Mouse (Mus musculus) heart, embryonic 12.5 days (tissue): ENCODE results near the gene Impg2. TPM values are rescaled to one million over a fixed set of nuclear protein-coding genes. Genes with fewer than 3 reads are reported as not detected.

ENCODE experiments used
- ATAC-seq: fragments of 200-750 bp; cut with Nextera tagmentation; 2 replicates; pipeline ENCODE4 v1.8.0; 2017; ENCODE audit warnings: moderate TSS enrichment, moderate library complexity; ENCODE audit not compliant: insufficient number of reproducible peaks, low FRiP score
- H3K27ac ChIP-seq: fragments of 300-500 bp; sonication (generic); 2 replicates; pipeline ENCODE4 v1.5.1; 2016; ENCODE audit warnings: mild to moderate bottlenecking, moderate library complexity; ENCODE audit not compliant: poor library complexity, severe bottlenecking
- H3K27me3 ChIP-seq: fragments of 300-500 bp; sonication (generic); replicated peaks from 2 replicates; pipeline ENCODE4 v1.6.1; 2016; ENCODE audit warnings: mild to moderate bottlenecking, moderate library complexity
- H3K36me3 ChIP-seq: fragments of 300-500 bp; sonication (generic); 2 replicates; pipeline ENCODE4 v1.6.1; 2016; ENCODE audit warnings: mild to moderate bottlenecking, moderate library complexity
- H3K4me1 ChIP-seq: fragments of 300-500 bp; sonication (generic); replicated peaks from 2 replicates; pipeline ENCODE4 v1.6.1; 2016; ENCODE audit warnings: mild to moderate bottlenecking
- H3K4me2 ChIP-seq: fragments of 300-500 bp; sonication (generic); 2 replicates; pipeline ENCODE4 v1.6.1; 2016; ENCODE audit warnings: mild to moderate bottlenecking, moderate library complexity
- H3K4me3 ChIP-seq: fragments of 300-500 bp; sonication (generic); 2 replicates; pipeline ENCODE4 v1.5.1; 2016; ENCODE audit warnings: mild to moderate bottlenecking
- H3K9ac ChIP-seq: fragments of 300-500 bp; sonication (generic); 2 replicates; pipeline ENCODE4 v1.6.1; 2016; ENCODE audit warnings: mild to moderate bottlenecking, moderate library complexity
- H3K9me3 ChIP-seq: fragments of 300-500 bp; sonication (generic); replicated peaks from 2 replicates; pipeline ENCODE4 v1.6.1; 2016; ENCODE audit warnings: mild to moderate bottlenecking, moderate library complexity
- WGBS: fragments of 180-500 bp; shearing (Covaris S2); methylation state at CpG from one replicate; pipeline ENCODE4 v1.1.7; 2016; 5-methylcytosine and 5-hydroxymethylcytosine counted together
- polyA plus RNA-seq: library from polyadenylated mRNA; unstranded; fragments of >200 nt; fragmentation: Nextera tagmentation; extraction: Ambion mirVana; gene quantifications from 2 replicates; pipeline ENCODE4 v1.2.1, GENCODE M21; 2016

Impg2 gene
- polyA plus RNA-seq, 1 experiment from 2014 or later = 0.08 TPM

- WGBS = 41% methylated on average over 1 of the region's 1 CpGs
- H3K9ac ChIP-seq = no peak overlapping the region
- no peak overlapping the region for H3K27ac ChIP-seq
- ATAC-seq = no peak
- no peak overlapping the region for H3K4me2 ChIP-seq
- 0 out of 2 replicates have a peak, but pooled peaks cover under 1% of the 10 kb centered on the region for H3K4me1 ChIP-seq
- no peak overlapping the region for H3K4me3 ChIP-seq
- H3K27me3 ChIP-seq = no peaks in the 10 kb centered on the region
- no peaks in the 10 kb centered on the region for H3K9me3 ChIP-seq
- no peaks in the 10 kb centered on the region for H3K36me3 ChIP-seq
Measured at GRCm38 (mm10) chr16:56273917-56274316, 69.8 kb downstream of the Impg2 start.

DNA sequence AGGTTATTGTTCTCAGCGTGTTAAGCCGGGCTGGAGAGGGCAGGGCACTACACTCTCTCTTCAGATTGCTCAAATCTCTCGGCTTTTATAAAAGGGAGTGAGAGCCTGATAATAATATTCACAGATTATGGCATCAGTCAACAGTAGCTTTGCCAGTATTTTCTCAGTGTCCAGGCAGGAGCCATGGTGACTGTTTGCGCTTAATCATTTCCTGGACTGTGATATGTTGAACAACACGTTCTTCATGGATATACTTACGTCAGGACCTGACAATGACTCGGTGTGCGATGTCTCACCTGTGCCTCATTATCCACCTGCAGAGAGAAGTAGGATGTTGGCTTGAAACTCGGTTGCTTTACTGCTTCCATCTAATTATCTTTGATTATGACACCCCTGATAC lies 74.9 kb downstream of the Impg2 start:
- Histone ChIP-seq H3K27me3 (no peaks in the 10 kb centered on the region), H3K4me1 (0 out of 2 replicates have a peak, but pooled peaks cover 3% of the 10 kb centered on the region), H3K9me3 (no peaks in the 10 kb centered on the region), H3K4me3 (no peak overlapping the region), H3K27ac (no peak overlapping the region), H3K9ac (no peak overlapping the region), H3K4me2 (no peak overlapping the region), H3K36me3 (no peaks in the 10 kb centered on the region)
- no peak for ATAC-seq
- 68% methylated on average over 9 of the region's 9 CpGs for WGBS

DNA sequence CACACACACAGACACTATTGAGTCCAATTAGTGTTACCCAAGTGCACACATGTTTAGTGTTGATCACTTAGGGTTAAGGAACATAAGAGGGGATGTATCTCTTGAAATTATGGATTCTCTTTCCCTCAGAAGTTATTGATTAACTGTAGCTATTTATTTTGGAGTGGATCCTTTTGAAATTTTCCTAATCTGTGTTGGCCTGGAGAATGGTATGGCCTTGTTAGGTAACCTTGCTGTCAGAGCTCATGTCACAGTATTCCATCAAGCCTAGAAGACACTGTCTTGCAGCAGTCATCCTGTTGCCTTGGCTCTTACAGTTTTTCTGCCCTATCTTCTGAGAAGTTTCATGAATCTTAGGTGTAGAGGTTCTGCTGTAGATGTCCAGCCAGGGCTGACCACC lies 75.6 kb downstream of the Impg2 start:
- no peaks in the 10 kb centered on the region for H3K27me3 ChIP-seq
- no peak for ATAC-seq
- no peak overlapping the region for H3K4me3 ChIP-seq

GRCm38 (mm10) chr16:56281336-56281735 lies 77.2 kb downstream of the Impg2 start:
- Histone ChIP-seq H3K4me2 (no peak overlapping the region), H3K9ac (no peak overlapping the region)
- 62% methylated on average over 4 of the region's 4 CpGs for WGBS

More for the DNA sequence above, 75.6 kb downstream of the Impg2 start:
- no peak overlapping the region for H3K9ac ChIP-seq
- H3K27ac ChIP-seq = no peak overlapping the region
- 0 out of 2 replicates have a peak, but pooled peaks cover 3% of the 10 kb centered on the region for H3K4me1 ChIP-seq
- H3K4me2 ChIP-seq = no peak overlapping the region
- H3K36me3 ChIP-seq = no peaks in the 10 kb centered on the region
- no peaks in the 10 kb centered on the region for H3K9me3 ChIP-seq

DNA sequence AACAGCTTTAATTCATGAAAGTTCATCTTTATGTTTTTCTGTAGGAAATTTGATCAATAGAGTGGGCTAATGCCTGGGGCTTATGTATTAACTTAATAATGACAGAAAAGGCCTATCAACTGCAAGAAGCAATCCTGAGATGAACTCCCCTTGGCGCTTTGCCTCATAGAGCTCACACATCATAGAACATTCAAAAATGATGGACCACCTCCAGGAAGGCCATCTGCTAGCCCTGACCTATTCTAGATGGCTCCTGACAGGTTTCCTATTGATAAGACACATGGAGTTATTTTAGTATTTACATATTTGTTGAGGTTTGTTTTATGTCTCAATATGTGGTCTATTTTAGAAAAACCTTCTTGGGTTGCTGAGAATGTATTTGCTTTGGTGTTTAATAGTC lies 79.2 kb downstream of the Impg2 start:
- Histone ChIP-seq H3K27me3 (no peaks in the 10 kb centered on the region), H3K27ac (no peak overlapping the region), H3K4me2 (no peak overlapping the region), H3K4me1 (0 out of 2 replicates have a peak, but pooled peaks cover 3% of the 10 kb centered on the region), H3K4me3 (no peak overlapping the region), H3K9ac (no peak overlapping the region), H3K9me3 (no peaks in the 10 kb centered on the region), H3K36me3 (no peaks in the 10 kb centered on the region)
- WGBS = 73% methylated on average over 1 of the region's 1 CpGs
- no peak for ATAC-seq

More at GRCm38 (mm10) chr16:56281336-56281735, 77.2 kb downstream of the Impg2 start:
- Histone ChIP-seq H3K36me3 (no peaks in the 10 kb centered on the region), H3K4me3 (no peak overlapping the region), H3K27me3 (no peaks in the 10 kb centered on the region), H3K27ac (no peak overlapping the region), H3K9me3 (no peaks in the 10 kb centered on the region), H3K4me1 (0 out of 2 replicates have a peak, but pooled peaks cover 3% of the 10 kb centered on the region)
- ATAC-seq = no peak

DNA sequence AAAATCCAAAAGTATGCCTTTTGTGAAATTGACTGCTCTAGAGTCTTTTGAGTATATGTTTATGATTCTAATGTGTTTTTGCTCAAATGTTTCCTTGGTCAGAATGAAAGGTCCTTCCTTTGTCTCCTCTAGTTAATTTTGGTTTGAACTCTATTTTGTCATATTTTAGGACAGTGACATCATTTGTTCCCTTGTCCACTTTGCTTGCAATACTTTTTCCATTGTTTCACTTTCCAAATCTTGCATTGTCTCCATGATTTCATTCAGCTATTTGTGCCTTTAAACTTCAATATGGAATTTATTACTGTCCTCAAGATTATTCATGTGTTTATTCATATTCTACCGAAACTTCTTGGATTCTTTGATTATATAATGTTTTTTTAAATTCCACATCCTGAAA lies 79.8 kb downstream of the Impg2 start:
- Histone ChIP-seq H3K4me3 (no peak overlapping the region), H3K9ac (no peak overlapping the region), H3K36me3 (no peaks in the 10 kb centered on the region), H3K27me3 (no peaks in the 10 kb centered on the region), H3K9me3 (no peaks in the 10 kb centered on the region), H3K4me1 (0 out of 2 replicates have a peak, but pooled peaks cover 3% of the 10 kb centered on the region), H3K4me2 (no peak overlapping the region), H3K27ac (no peak overlapping the region)
- 79% methylated on average over 1 of the region's 1 CpGs for WGBS
- no peak for ATAC-seq

DNA sequence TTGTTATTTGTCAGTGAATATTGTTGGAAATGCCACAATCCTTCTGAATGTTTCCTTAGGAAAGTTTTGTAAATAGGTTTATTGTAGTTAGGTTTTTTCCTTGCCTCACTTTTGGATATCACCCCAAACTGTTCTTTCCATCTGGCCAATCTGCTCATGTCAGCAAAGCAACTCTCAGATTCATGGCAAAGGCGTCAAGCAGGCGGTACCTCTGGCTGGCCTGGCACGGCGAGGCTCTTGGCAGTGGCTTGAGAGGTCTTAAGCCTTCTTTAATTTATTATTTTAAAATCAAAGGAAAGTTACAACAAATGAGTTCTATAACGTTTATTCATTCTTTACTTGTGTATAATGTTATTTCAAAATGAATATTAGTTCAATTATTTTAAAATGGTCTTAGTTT lies 82.0 kb downstream of the Impg2 start:
- H3K4me1 ChIP-seq = no peaks in the 10 kb centered on the region
- H3K27ac ChIP-seq = no peak overlapping the region
- 74% methylated on average over 5 of the region's 5 CpGs for WGBS
- H3K27me3 ChIP-seq = no peaks in the 10 kb centered on the region
- ATAC-seq = no peak
- no peaks in the 10 kb centered on the region for H3K36me3 ChIP-seq
- H3K9me3 ChIP-seq = no peaks in the 10 kb centered on the region
- no peak overlapping the region for H3K4me2 ChIP-seq
- no peak overlapping the region for H3K4me3 ChIP-seq
- H3K9ac ChIP-seq = no peak overlapping the region

DNA sequence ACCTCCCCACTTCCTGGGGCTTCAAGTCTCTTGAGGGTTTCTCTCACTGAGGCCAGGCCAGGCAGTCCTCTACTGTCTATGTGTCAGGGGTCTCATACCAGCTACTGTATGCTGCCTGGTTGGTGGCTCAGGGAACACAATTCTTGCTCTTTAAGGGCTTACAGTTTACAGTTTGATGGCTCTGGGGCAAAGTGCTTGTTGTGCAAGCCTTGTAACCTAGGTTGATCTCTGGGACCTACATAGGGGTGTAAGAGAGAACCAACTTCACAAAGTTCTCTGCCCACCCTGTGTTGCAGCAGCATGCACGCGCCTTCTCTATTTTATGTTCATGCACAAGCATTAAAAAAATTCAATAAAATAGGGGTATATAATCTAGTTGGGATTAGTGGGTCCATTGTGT lies 82.9 kb downstream of the Impg2 start:
- no peak overlapping the region for H3K4me3 ChIP-seq

GRCm38 (mm10) chr16:56294887-56295286 lies 90.8 kb downstream of the Impg2 start:
- Histone ChIP-seq H3K4me3 (no peak overlapping the region), H3K9me3 (no peaks in the 10 kb centered on the region), H3K27me3 (no peaks in the 10 kb centered on the region), H3K4me1 (no peaks in the 10 kb centered on the region), H3K36me3 (no peaks in the 10 kb centered on the region), H3K4me2 (no peak overlapping the region), H3K9ac (no peak overlapping the region), H3K27ac (no peak overlapping the region)
- whole genome bisulfite sequencing = 66% methylated on average over 1 of the region's 1 CpGs
- no peak for ATAC-seq

More for the DNA sequence above, 82.9 kb downstream of the Impg2 start:
- H3K9me3 ChIP-seq = no peaks in the 10 kb centered on the region
- H3K4me1 ChIP-seq = no peaks in the 10 kb centered on the region
- H3K36me3 ChIP-seq = no peaks in the 10 kb centered on the region
- no peak overlapping the region for H3K27ac ChIP-seq
- H3K9ac ChIP-seq = no peak overlapping the region
- ATAC-seq = no peak
- WGBS = 83% methylated on average over 2 of the region's 2 CpGs
- no peaks in the 10 kb centered on the region for H3K27me3 ChIP-seq
- no peak overlapping the region for H3K4me2 ChIP-seq

DNA sequence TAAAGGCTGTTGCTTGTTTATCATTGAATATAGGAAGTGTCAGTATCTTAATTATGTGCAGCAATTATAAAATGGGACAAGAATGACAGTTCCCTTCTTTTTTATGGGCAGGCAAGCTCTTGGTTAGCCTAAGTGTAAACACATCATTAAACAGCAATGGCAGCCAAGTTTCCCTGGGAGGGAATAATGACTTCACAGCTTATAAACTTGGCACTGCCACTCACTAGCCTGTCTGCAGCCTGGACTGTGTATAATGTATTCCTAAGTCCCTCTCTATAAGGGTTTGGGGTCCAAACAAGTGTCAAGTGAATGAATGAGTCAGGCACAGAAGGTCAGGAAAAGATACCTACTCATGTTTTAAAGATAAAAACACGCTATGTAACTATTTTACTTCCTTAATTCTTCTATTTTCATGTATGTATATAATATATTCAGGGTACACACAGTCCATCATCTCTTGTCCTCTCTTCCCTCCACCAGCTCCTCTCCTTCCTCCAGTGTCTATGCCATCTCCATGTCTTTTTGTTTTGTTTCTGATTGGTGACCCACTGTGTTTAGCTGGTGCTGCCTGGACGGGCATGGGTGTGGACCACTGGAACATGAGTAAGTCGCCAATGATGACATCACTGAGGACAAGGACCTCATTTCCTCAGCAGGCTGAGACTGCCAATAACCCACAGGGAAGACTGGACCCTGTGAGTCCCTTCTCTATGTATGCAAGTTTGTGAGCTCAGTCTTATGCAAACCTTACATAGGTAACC lies 92.0 kb downstream of the Impg2 start:
- ATAC-seq = no peak

DNA sequence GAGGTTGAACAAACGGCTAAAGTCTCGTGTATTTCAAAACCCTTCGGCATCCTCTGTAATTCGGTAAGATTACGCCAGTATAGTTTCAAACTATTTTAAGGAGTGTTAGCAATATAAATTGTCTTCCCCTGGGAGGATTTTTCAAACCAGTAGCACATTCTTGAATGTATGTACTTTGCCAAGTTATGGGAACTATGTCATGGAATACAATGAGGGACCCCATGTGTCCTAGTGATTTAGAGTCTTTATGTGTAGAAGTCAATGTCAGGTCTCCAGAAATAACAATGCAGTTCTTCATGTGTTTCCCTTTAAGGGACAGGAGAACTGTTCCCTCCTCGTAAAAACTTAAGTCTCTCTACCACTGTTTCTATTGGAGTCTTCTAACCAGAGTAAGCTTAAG lies 94.1 kb downstream of the Impg2 start:
- no peaks in the 10 kb centered on the region for H3K4me1 ChIP-seq
- no peaks in the 10 kb centered on the region for H3K27me3 ChIP-seq
- H3K9ac ChIP-seq = no peak overlapping the region
- no peaks in the 10 kb centered on the region for H3K36me3 ChIP-seq
- no peak overlapping the region for H3K27ac ChIP-seq
- no peak for ATAC-seq
- 84% methylated on average over 6 of the region's 6 CpGs for WGBS
- no peaks in the 10 kb centered on the region for H3K9me3 ChIP-seq
- H3K4me3 ChIP-seq = no peak overlapping the region
- no peak overlapping the region for H3K4me2 ChIP-seq

More for the DNA sequence above, 92.0 kb downstream of the Impg2 start:
- H3K4me1 ChIP-seq = no peaks in the 10 kb centered on the region
- H3K9ac ChIP-seq = no peak overlapping the region
- no peaks in the 10 kb centered on the region for H3K36me3 ChIP-seq
- H3K4me2 ChIP-seq = no peak overlapping the region
- no peak overlapping the region for H3K4me3 ChIP-seq
- 55% methylated on average over 3 of the region's 3 CpGs for WGBS
- H3K27me3 ChIP-seq = no peaks in the 10 kb centered on the region
- H3K9me3 ChIP-seq = no peaks in the 10 kb centered on the region
- no peak overlapping the region for H3K27ac ChIP-seq

- ATAC-seq = no peak
- Histone ChIP-seq H3K27me3 (no peaks in the 10 kb centered on the region), H3K36me3 (no peaks in the 10 kb centered on the region), H3K4me3 (no peak overlapping the region), H3K9ac (no peak overlapping the region), H3K27ac (no peak overlapping the region), H3K9me3 (no peaks in the 10 kb centered on the region), H3K4me2 (no peak overlapping the region), H3K4me1 (no peaks in the 10 kb centered on the region)
- WGBS = 72% methylated on average over 2 of the region's 2 CpGs
Measured at GRCm38 (mm10) chr16:56298836-56299235, 94.7 kb downstream of the Impg2 start.
